ENCODE assay signal across 9 mouse cellular contexts in the genomic region with DNA sequence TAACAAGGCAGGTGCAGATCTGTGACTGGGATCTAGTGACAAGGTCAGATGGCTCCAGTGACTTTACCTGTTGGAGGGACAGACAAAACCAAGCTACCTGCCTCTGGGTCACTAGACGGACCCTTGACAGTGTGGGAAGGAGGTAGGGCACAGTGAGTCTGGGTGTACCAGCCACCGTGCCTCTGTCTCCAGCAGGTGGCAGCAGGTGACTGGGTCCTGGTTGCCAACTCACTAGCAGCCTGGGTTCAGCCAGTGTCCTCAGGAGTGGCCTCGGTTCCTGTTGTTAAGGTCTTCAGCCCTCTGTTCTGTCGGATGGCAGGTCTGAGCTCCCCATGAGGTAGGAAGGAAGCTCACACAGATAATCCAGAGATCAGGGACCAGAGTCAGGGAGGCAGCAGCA. TPM values are rescaled to one million over a fixed set of nuclear protein-coding genes. Genes with fewer than 3 reads are reported as not detected.
A peak's percentile ranks its signal among the peaks of the same experiment; 100 is the strongest.
DNase-seq lines count a peak whose midpoint lies in the region; ATAC-seq lines count a peak whose summit lies in the region.
"Had no signal": no experiment of that assay in that cellular context is flagged by ENCODE, and none has a peak within 500 bp of the region (broad histone marks: within the 10 kb centered on the region; RNA-seq: fewer than 3 reads in every experiment).

No protein-coding gene starts in this region.

- ATAC-seq in hindbrain, embryonic 15.5 days (ENCODE audit: low FRiP score, low read depth): peak; percentile 82; the same call in 1 of the 2 replicates
- no peak; the same call in 1 of the 2 replicates for ATAC-seq in granulocyte monocyte progenitor cell, adult 5-6 weeks (replicated peaks; ENCODE audit: poor library complexity, severe bottlenecking)

- no peaks in the 10 kb centered on the region for H3K4me1 ChIP-seq in hindbrain, embryonic 15.5 days (replicated peaks)
- peaks cover 15% of the 10 kb centered on the region for H3K4me1 ChIP-seq in midbrain, embryonic 10.5 days
- H3K4me1 ChIP-seq: stomach, embryonic 15.5 days had no signal

- no peak overlapping the region for H3K9ac ChIP-seq in hindbrain, embryonic 15.5 days
- H3K9ac ChIP-seq: stomach, embryonic 15.5 days had no signal

- DNase-seq in MN1 (ENCODE audit: low spot score): peak; percentile 66
- peak; percentile 26 to 54 for DNase-seq in adrenal gland, postnatal 4 days (ENCODE audit: low spot score in 2 of 2)
- DNase-seq in fibroblast of lung, adult 2 months (ENCODE audit: low read depth): peak; percentile 8
- peak; percentile 74 to 83 for DNase-seq in left cerebral cortex, adult 18-20 months (ENCODE audit: low spot score in 2 of 2)
- peak; percentile 82 for DNase-seq in midbrain, embryonic 10.5 days (ENCODE audit: low spot score)
- DNase-seq in skeletal muscle tissue, adult 2 months (ENCODE audit: low read depth, low spot score): peak; percentile 8

- no peak overlapping the region for H3K27ac ChIP-seq in hindbrain, embryonic 15.5 days (replicated peaks)
- H3K27ac ChIP-seq in midbrain, embryonic 10.5 days (replicated peaks): no peak overlapping the region
- H3K27ac ChIP-seq: stomach, embryonic 15.5 days had no signal

- H3K27me3 ChIP-seq in hindbrain, embryonic 15.5 days: no peaks in the 10 kb centered on the region
- peaks cover 7% of the 10 kb centered on the region; the same call in 1 of the 2 replicates for H3K27me3 ChIP-seq in midbrain, embryonic 10.5 days (ENCODE audit: low read depth, poor library complexity, severe bottlenecking)
- H3K27me3 ChIP-seq: stomach, embryonic 15.5 days had no signal

- H3K36me3 ChIP-seq in hindbrain, embryonic 15.5 days: no peaks in the 10 kb centered on the region
- no peaks in the 10 kb centered on the region for H3K36me3 ChIP-seq in midbrain, embryonic 10.5 days
- H3K36me3 ChIP-seq: stomach, embryonic 15.5 days had no signal

- H3K4me2 ChIP-seq in hindbrain, embryonic 15.5 days: no peak overlapping the region
- H3K4me2 ChIP-seq: stomach, embryonic 15.5 days had no signal

- no peak overlapping the region for H3K4me3 ChIP-seq in hindbrain, embryonic 15.5 days
- H3K4me3 ChIP-seq in midbrain, embryonic 10.5 days: no peak overlapping the region
- H3K4me3 ChIP-seq: stomach, embryonic 15.5 days had no signal

- no peaks in the 10 kb centered on the region for H3K9me3 ChIP-seq in hindbrain, embryonic 15.5 days
- no peaks in the 10 kb centered on the region for H3K9me3 ChIP-seq in midbrain, embryonic 10.5 days (replicated peaks)
- H3K9me3 ChIP-seq: stomach, embryonic 15.5 days had no signal

- WGBS in hindbrain, embryonic 15.5 days: 5% methylated on average over 4 of the region's 4 CpGs
- WGBS in midbrain, embryonic 10.5 days: 5% methylated on average over 4 of the region's 4 CpGs

RNA-seq across cellular contexts. Expression of a gene that starts 43.9 kb away (rescaled TPM):
- total RNA-seq in adrenal gland, postnatal 4 days (2021): under 1 TPM; 0.11 to 0.40 TPM
- 0.39 and 1.1 TPM in 2 replicates for polyA plus RNA-seq in hindbrain, embryonic 15.5 days (2015; fragmentation: Nextera tagmentation; extraction: Ambion mirVana)
- total RNA-seq in left cerebral cortex, adult 18-20 months (2021): not detected
- 1.3 and 1.8 TPM in 2 replicates for polyA plus RNA-seq in midbrain, embryonic 10.5 days (2016; fragmentation: Nextera tagmentation; extraction: Ambion mirVana)
- total RNA-seq in granulocyte monocyte progenitor cell, adult 5-6 weeks (2014; fragmentation: Nextera tagmentation): not detected in 2 replicates
- not detected in 2 replicates for total RNA-seq in granulocyte monocyte progenitor cell, adult 5-6 weeks (2017)

Comparison
In these comparisons a context has a peak if more than half of its experiments do, and no peak if none do; other contexts are left out.
1. DNase-seq: peak in every context shown above with its lines; median percentile 82 in midbrain, embryonic 10.5 days; 78 in left cerebral cortex, adult 18-20 months; 66 in MN1; 40 in adrenal gland, postnatal 4 days; 8 in fibroblast of lung, adult 2 months; 8 in skeletal muscle tissue, adult 2 months.